Mouse (Mus musculus): ENCODE measurements around the gene Ctsw. TPM values are rescaled to one million over a fixed set of nuclear protein-coding genes. Genes with fewer than 3 reads are reported as not detected.

Ctsw gene
- polyA plus RNA-seq, 2 experiments: 0.33 to 0.96 TPM

DNA sequence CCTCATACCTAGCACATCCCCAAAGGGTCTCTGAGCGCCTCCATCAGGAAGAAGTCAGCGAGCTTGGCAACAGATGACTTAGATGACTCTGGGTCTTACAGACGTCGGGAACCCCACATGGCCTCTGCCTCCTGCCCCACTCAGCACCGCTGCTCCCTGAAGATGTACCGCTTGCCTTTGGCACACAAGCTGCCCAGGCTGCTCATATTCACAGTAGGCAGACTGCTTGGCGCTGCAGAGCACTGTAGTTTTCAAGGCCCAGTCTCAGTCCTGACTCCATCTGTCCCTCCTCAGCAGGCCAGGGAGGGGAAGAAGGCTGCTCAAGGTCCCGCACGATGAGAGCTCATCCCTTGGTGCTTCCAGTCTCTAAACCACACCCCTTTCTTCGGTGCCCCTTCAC is 46.0 kb downstream of the Ctsw start:
- no peak for TF ChIP-seq POLR2A (IDR thresholded peaks at IDR 0.05; ENCODE audit: borderline replicate concordance, extremely low read depth, insufficient read depth, insufficient read length)

DNA sequence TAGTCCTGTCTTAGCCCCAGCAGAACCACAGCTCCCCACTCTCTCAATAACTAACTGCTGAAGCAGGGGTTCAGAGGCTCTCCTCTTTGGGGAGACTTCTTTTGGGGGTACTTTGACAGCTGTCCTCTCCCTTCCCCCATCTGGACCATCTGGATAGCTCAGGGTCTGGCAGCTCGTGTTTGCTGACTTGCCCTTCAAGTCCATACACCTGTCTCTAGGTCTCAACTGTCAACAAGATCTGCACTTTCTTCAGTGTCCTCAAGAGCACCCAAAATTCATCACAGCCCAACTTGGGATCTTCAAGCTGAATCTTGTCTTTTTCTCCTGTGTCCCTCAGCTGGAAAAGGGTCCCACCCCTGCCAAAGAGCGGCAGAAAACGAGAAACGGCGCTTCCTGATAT is 46.5 kb downstream of the Ctsw start:
- 90% methylated on average over 5 of the region's 5 CpGs for WGBS
- no peak overlapping the region for H3K4me3 ChIP-seq (replicated peaks; ENCODE audit: low read length)
- DNase-seq (ENCODE audit: low spot score): no peak
- no peaks in the 10 kb centered on the region for H3K27me3 ChIP-seq (ENCODE audit: control insufficient read depth, insufficient read depth, low read length)
- peaks cover 52% of the 10 kb centered on the region for H3K36me3 ChIP-seq (ENCODE audit: control insufficient read depth, insufficient read depth, low read length)
- no peak overlapping the region for H3K9ac ChIP-seq (ENCODE audit: low read depth, low read length, severe bottlenecking)
- TF ChIP-seq POLR2A (IDR thresholded peaks at IDR 0.05; ENCODE audit: borderline replicate concordance, extremely low read depth, insufficient read depth, insufficient read length): no peak
- no peak for ATAC-seq (ENCODE audit: low FRiP score, low read depth)
- no peak overlapping the region for H3K4me2 ChIP-seq (replicated peaks; ENCODE audit: low read depth, low read length, severe bottlenecking)
- no peak overlapping the region for H3K27ac ChIP-seq (replicated peaks; ENCODE audit: low read depth, low read length)
- no peaks in the 10 kb centered on the region for H3K9me3 ChIP-seq (ENCODE audit: control insufficient read depth, low read length)
- H3K4me1 ChIP-seq (ENCODE audit: control insufficient read depth, insufficient read depth, low read length): peaks cover 19% of the 10 kb centered on the region

More for the DNA sequence above, 46.0 kb downstream of the Ctsw start:
- Histone ChIP-seq H3K9me3 (ENCODE audit: control insufficient read depth, low read length) (no peaks in the 10 kb centered on the region), H3K27me3 (ENCODE audit: control insufficient read depth, insufficient read depth, low read length) (no peaks in the 10 kb centered on the region), H3K4me2 (replicated peaks; ENCODE audit: low read depth, low read length, severe bottlenecking) (0 out of 2 replicates have a peak overlapping the region, but pooled peaks have one; percentile 13), H3K36me3 (ENCODE audit: control insufficient read depth, insufficient read depth, low read length) (peaks cover 57% of the 10 kb centered on the region), H3K4me1 (ENCODE audit: control insufficient read depth, insufficient read depth, low read length) (peaks cover 19% of the 10 kb centered on the region), H3K4me3 (replicated peaks; ENCODE audit: low read length) (no peak overlapping the region), H3K27ac (replicated peaks; ENCODE audit: low read depth, low read length) (no peak overlapping the region), H3K9ac (ENCODE audit: low read depth, low read length, severe bottlenecking) (no peak overlapping the region)
- ATAC-seq (ENCODE audit: low FRiP score, low read depth) (no peak), DNase-seq (ENCODE audit: low spot score) (no peak)
- WGBS: 89% methylated on average over 10 of the region's 10 CpGs

DNA sequence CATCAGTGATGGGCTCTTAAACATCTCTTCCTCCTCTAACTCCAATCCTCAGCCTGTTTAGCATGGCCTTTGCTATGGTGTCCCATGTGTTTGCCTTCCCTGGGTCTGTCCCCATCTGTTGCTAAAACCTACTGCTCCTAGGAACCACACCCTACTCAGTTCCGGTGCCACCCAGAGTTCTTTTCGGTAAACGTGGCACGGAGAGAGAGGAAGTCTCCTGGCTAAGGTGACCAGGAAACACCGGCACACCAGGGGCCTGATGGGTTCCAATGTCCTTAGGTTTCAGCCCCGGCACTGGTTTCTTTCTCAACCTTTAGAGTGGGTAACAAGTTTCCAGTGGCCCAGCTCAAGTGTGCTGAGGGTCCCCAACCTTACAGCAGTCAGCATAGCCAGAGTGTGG is 47.7 kb downstream of the Ctsw start:
- no peak for DNase-seq (ENCODE audit: low spot score)
- Histone ChIP-seq H3K27ac (replicated peaks; ENCODE audit: low read depth, low read length) (no peak overlapping the region), H3K9ac (ENCODE audit: low read depth, low read length, severe bottlenecking) (no peak overlapping the region), H3K4me1 (ENCODE audit: control insufficient read depth, insufficient read depth, low read length) (peaks cover 10% of the 10 kb centered on the region), H3K27me3 (ENCODE audit: control insufficient read depth, insufficient read depth, low read length) (no peaks in the 10 kb centered on the region), H3K36me3 (ENCODE audit: control insufficient read depth, insufficient read depth, low read length) (peaks cover 41% of the 10 kb centered on the region), H3K9me3 (ENCODE audit: control insufficient read depth, low read length) (no peaks in the 10 kb centered on the region), H3K4me3 (replicated peaks; ENCODE audit: low read length) (no peak overlapping the region), H3K4me2 (replicated peaks; ENCODE audit: low read depth, low read length, severe bottlenecking) (no peak overlapping the region)
- TF ChIP-seq POLR2A (IDR thresholded peaks at IDR 0.05; ENCODE audit: borderline replicate concordance, extremely low read depth, insufficient read depth, insufficient read length): no peak
- no peak for ATAC-seq (ENCODE audit: low FRiP score, low read depth)
- 97% methylated on average over 6 of the region's 6 CpGs for WGBS

DNA sequence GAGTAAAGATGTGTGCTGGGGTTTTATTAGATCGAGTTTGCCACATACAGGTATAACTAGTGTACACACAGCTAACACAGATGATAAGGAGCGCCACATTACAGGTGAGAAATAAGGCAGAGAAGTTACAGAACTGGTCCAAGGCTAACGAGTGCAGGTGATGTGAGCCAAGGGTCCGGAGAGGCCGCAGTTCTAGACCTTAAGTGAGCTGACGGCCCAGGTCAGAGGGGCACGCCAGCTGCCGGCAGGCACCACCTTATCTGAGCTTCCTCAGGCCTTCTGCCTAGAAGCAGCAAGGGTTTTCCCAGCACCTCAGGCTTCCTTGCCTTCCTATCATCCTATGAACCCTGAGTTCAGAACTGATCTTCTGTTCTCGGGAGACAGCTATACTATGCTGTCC is 48.7 kb downstream of the Ctsw start:
- no peak overlapping the region for H3K27ac ChIP-seq (replicated peaks; ENCODE audit: low read depth, low read length)
- H3K4me1 ChIP-seq (ENCODE audit: control insufficient read depth, insufficient read depth, low read length): peaks cover 10% of the 10 kb centered on the region
- 90% methylated on average over 9 of the region's 9 CpGs for WGBS
- H3K9ac ChIP-seq (ENCODE audit: low read depth, low read length, severe bottlenecking): no peak overlapping the region
- no peak for ATAC-seq (ENCODE audit: low FRiP score, low read depth)
- TF ChIP-seq POLR2A (IDR thresholded peaks at IDR 0.05; ENCODE audit: borderline replicate concordance, extremely low read depth, insufficient read depth, insufficient read length): no peak
- no peaks in the 10 kb centered on the region for H3K27me3 ChIP-seq (ENCODE audit: control insufficient read depth, insufficient read depth, low read length)
- no peaks in the 10 kb centered on the region for H3K9me3 ChIP-seq (ENCODE audit: control insufficient read depth, low read length)
- H3K4me3 ChIP-seq (replicated peaks; ENCODE audit: low read length): no peak overlapping the region
- no peak overlapping the region for H3K4me2 ChIP-seq (replicated peaks; ENCODE audit: low read depth, low read length, severe bottlenecking)
- H3K36me3 ChIP-seq (ENCODE audit: control insufficient read depth, insufficient read depth, low read length): peaks cover 41% of the 10 kb centered on the region
- no peak for DNase-seq (ENCODE audit: low spot score)

DNA sequence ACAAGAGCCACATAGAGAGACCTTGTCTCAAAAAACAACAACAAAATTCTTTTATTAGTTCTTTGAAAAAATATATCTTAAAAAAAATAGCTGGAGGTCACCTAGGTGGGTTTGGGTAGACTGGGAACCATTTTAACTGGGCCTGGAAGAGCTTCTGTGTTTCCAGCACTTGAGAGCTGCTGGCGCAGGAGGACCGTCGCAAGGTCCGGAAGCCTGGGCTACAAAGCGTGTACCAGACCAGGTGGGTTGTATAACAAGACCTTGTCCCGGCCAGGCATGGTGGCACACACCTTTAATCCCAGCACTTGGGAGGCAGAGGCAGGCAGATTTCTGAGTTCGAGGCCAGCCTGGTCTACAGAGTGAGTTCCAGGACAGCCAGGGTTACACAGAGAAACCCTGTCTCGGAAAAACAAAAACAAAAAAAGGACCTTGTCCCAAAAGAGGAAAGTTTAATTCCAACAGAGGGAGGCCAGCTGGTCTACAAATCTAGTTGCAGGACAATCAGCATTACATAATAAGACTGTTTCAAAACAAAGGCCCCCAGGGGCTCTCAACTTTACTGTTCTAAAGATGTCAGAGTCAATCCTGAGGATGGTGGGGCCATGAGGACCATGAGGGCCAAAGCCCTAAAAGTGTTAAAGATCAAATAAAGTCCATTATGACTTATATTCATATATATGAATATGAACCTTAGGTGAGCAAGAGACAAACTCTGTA is 49.4 kb downstream of the Ctsw start:
- H3K4me3 ChIP-seq (replicated peaks; ENCODE audit: low read length): no peak overlapping the region
- H3K27ac ChIP-seq (replicated peaks; ENCODE audit: low read depth, low read length): no peak overlapping the region
- DNase-seq (ENCODE audit: low spot score) (no peak), ATAC-seq (ENCODE audit: low FRiP score, low read depth) (no peak)
- peaks cover 9% of the 10 kb centered on the region for H3K4me1 ChIP-seq (ENCODE audit: control insufficient read depth, insufficient read depth, low read length)
- no peaks in the 10 kb centered on the region for H3K27me3 ChIP-seq (ENCODE audit: control insufficient read depth, insufficient read depth, low read length)
- WGBS: 98% methylated on average over 8 of the region's 8 CpGs
- H3K9me3 ChIP-seq (ENCODE audit: control insufficient read depth, low read length): no peaks in the 10 kb centered on the region
- no peak overlapping the region for H3K4me2 ChIP-seq (replicated peaks; ENCODE audit: low read depth, low read length, severe bottlenecking)
- H3K36me3 ChIP-seq (ENCODE audit: control insufficient read depth, insufficient read depth, low read length): peaks cover 41% of the 10 kb centered on the region
- no peak overlapping the region for H3K9ac ChIP-seq (ENCODE audit: low read depth, low read length, severe bottlenecking)
- no peak for TF ChIP-seq POLR2A (IDR thresholded peaks at IDR 0.05; ENCODE audit: borderline replicate concordance, extremely low read depth, insufficient read depth, insufficient read length)

Other genes starting within 250 kb of the Ctsw start
- gene Pacs1, start 195.4 kb downstream of the Ctsw start, polyA plus RNA-seq (2012; rRNA removed): 42.0 and 53.7 TPM in 2 replicates
- gene Pacs1, start 195.4 kb downstream of the Ctsw start, polyA plus RNA-seq (2014; fragmentation: Nextera tagmentation; extraction: Ambion mirVana): 30.7 and 33.1 TPM in 2 replicates
- 173 and 174 TPM in 2 replicates for gene Sf3b2, start 173.1 kb downstream of the Ctsw start, polyA plus RNA-seq (2012; rRNA removed)
- gene Sf3b2, start 173.1 kb downstream of the Ctsw start, polyA plus RNA-seq (2014; fragmentation: Nextera tagmentation; extraction: Ambion mirVana): 289 and 335 TPM in 2 replicates
- 7.1 and 10.8 TPM in 2 replicates for gene Gal3st3, start 170.2 kb downstream of the Ctsw start, polyA plus RNA-seq (2012; rRNA removed)
- gene Gal3st3, start 170.2 kb downstream of the Ctsw start, polyA plus RNA-seq (2014; fragmentation: Nextera tagmentation; extraction: Ambion mirVana): 5.0 and 7.4 TPM in 2 replicates
- not detected in 2 replicates for gene Catsper1, start 132.8 kb downstream of the Ctsw start, polyA plus RNA-seq (2012; rRNA removed)
- gene Catsper1, start 132.8 kb downstream of the Ctsw start, polyA plus RNA-seq (2014; fragmentation: Nextera tagmentation; extraction: Ambion mirVana): not detected in 2 replicates
- gene Cst6, start 118.9 kb downstream of the Ctsw start, polyA plus RNA-seq (2012; rRNA removed): 1.6 and 3.0 TPM in 2 replicates
- gene Cst6, start 118.9 kb downstream of the Ctsw start, polyA plus RNA-seq (2014; fragmentation: Nextera tagmentation; extraction: Ambion mirVana): 4.6 and 8.5 TPM in 2 replicates
- gene Eif1ad, start 101.8 kb downstream of the Ctsw start, polyA plus RNA-seq (2012; rRNA removed): 39.4 and 41.8 TPM in 2 replicates
- gene Eif1ad, start 101.8 kb downstream of the Ctsw start, polyA plus RNA-seq (2014; fragmentation: Nextera tagmentation; extraction: Ambion mirVana): 43.5 and 43.7 TPM in 2 replicates
- gene Banf1, start 101.3 kb downstream of the Ctsw start, polyA plus RNA-seq (2012; rRNA removed): 222 and 265 TPM in 2 replicates
- 411 and 420 TPM in 2 replicates for gene Banf1, start 101.3 kb downstream of the Ctsw start, polyA plus RNA-seq (2014; fragmentation: Nextera tagmentation; extraction: Ambion mirVana)
- gene Sart1, start 79.8 kb downstream of the Ctsw start, polyA plus RNA-seq (2012; rRNA removed): 49.7 and 66.4 TPM in 2 replicates
- gene Sart1, start 79.8 kb downstream of the Ctsw start, polyA plus RNA-seq (2014; fragmentation: Nextera tagmentation; extraction: Ambion mirVana): 67.1 and 76.1 TPM in 2 replicates
- gene Tsga10ip, start 66.0 kb downstream of the Ctsw start, polyA plus RNA-seq (2012; rRNA removed): 0.13 and 0.14 TPM in 2 replicates
- 0.18 TPM in 1 of 2 replicates, not detected in the other for gene Tsga10ip, start 66.0 kb downstream of the Ctsw start, polyA plus RNA-seq (2014; fragmentation: Nextera tagmentation; extraction: Ambion mirVana)
- gene Drap1, start 43.5 kb downstream of the Ctsw start, polyA plus RNA-seq (2012; rRNA removed): 163 and 236 TPM in 2 replicates
- 219 and 233 TPM in 2 replicates for gene Drap1, start 43.5 kb downstream of the Ctsw start, polyA plus RNA-seq (2014; fragmentation: Nextera tagmentation; extraction: Ambion mirVana)
- gene AI837181, start 43.4 kb downstream of the Ctsw start, polyA plus RNA-seq (2012; rRNA removed): 97.5 and 132 TPM in 2 replicates
- gene AI837181, start 43.4 kb downstream of the Ctsw start, polyA plus RNA-seq (2014; fragmentation: Nextera tagmentation; extraction: Ambion mirVana): 57.1 and 61.9 TPM in 2 replicates
- gene Fosl1, start 21.0 kb downstream of the Ctsw start, polyA plus RNA-seq (2012; rRNA removed): 0.06 and 0.09 TPM in 2 replicates
- not detected in 2 replicates for gene Fosl1, start 21.0 kb downstream of the Ctsw start, polyA plus RNA-seq (2014; fragmentation: Nextera tagmentation; extraction: Ambion mirVana)
- 6.6 and 6.9 TPM in 2 replicates for gene Ccdc85b, start 10.6 kb downstream of the Ctsw start, polyA plus RNA-seq (2012; rRNA removed)
- 6.5 and 7.0 TPM in 2 replicates for gene Ccdc85b, start 10.6 kb downstream of the Ctsw start, polyA plus RNA-seq (2014; fragmentation: Nextera tagmentation; extraction: Ambion mirVana)
- gene Fibp, start 7.9 kb downstream of the Ctsw start, polyA plus RNA-seq (2012; rRNA removed): 139 and 171 TPM in 2 replicates
- 113 and 118 TPM in 2 replicates for gene Fibp, start 7.9 kb downstream of the Ctsw start, polyA plus RNA-seq (2014; fragmentation: Nextera tagmentation; extraction: Ambion mirVana)
- gene Efemp2, start 5.4 kb upstream of the Ctsw start, polyA plus RNA-seq (2012; rRNA removed): 239 and 314 TPM in 2 replicates
- gene Efemp2, start 5.4 kb upstream of the Ctsw start, polyA plus RNA-seq (2014; fragmentation: Nextera tagmentation; extraction: Ambion mirVana): 193 and 202 TPM in 2 replicates
- gene Mus81, start 19.9 kb upstream of the Ctsw start, polyA plus RNA-seq (2012; rRNA removed): 40.8 and 53.5 TPM in 2 replicates
- 33.9 and 38.7 TPM in 2 replicates for gene Mus81, start 19.9 kb upstream of the Ctsw start, polyA plus RNA-seq (2014; fragmentation: Nextera tagmentation; extraction: Ambion mirVana)
- gene Cfl1, start 21.9 kb upstream of the Ctsw start, polyA plus RNA-seq (2012; rRNA removed): 913 and 966 TPM in 2 replicates
- 2,572 and 2,655 TPM in 2 replicates for gene Cfl1, start 21.9 kb upstream of the Ctsw start, polyA plus RNA-seq (2014; fragmentation: Nextera tagmentation; extraction: Ambion mirVana)
- 2.4 and 3.1 TPM in 2 replicates for gene 1700020D05Rik, start 35.3 kb upstream of the Ctsw start, polyA plus RNA-seq (2012; rRNA removed)
- gene 1700020D05Rik, start 35.3 kb upstream of the Ctsw start, polyA plus RNA-seq (2014; fragmentation: Nextera tagmentation; extraction: Ambion mirVana): not detected in 2 replicates
- 23.6 and 26.0 TPM in 2 replicates for gene Snx32, start 42.0 kb upstream of the Ctsw start, polyA plus RNA-seq (2012; rRNA removed)
- gene Snx32, start 42.0 kb upstream of the Ctsw start, polyA plus RNA-seq (2014; fragmentation: Nextera tagmentation; extraction: Ambion mirVana): 9.6 and 10.5 TPM in 2 replicates
- gene Ovol1, start 92.1 kb upstream of the Ctsw start, polyA plus RNA-seq (2012; rRNA removed): 5.6 and 7.2 TPM in 2 replicates
- gene Ovol1, start 92.1 kb upstream of the Ctsw start, polyA plus RNA-seq (2014; fragmentation: Nextera tagmentation; extraction: Ambion mirVana): 9.9 and 12.8 TPM in 2 replicates
- gene Ap5b1, start 99.5 kb upstream of the Ctsw start, polyA plus RNA-seq (2012; rRNA removed): 2.6 and 3.5 TPM in 2 replicates
- 3.1 and 3.7 TPM in 2 replicates for gene Ap5b1, start 99.5 kb upstream of the Ctsw start, polyA plus RNA-seq (2014; fragmentation: Nextera tagmentation; extraction: Ambion mirVana)
- gene Rnaseh2c, start 133.4 kb upstream of the Ctsw start, polyA plus RNA-seq (2012; rRNA removed): 101 and 103 TPM in 2 replicates
- gene Rnaseh2c, start 133.4 kb upstream of the Ctsw start, polyA plus RNA-seq (2014; fragmentation: Nextera tagmentation; extraction: Ambion mirVana): 95.5 and 107 TPM in 2 replicates
- 115 and 127 TPM in 2 replicates for gene Kat5, start 141.7 kb upstream of the Ctsw start, polyA plus RNA-seq (2012; rRNA removed)
- 27.4 and 34.6 TPM in 2 replicates for gene Kat5, start 141.7 kb upstream of the Ctsw start, polyA plus RNA-seq (2014; fragmentation: Nextera tagmentation; extraction: Ambion mirVana)
- gene Rela, start 169.0 kb upstream of the Ctsw start, polyA plus RNA-seq (2012; rRNA removed): 59.8 and 88.7 TPM in 2 replicates
- 54.8 and 57.2 TPM in 2 replicates for gene Rela, start 169.0 kb upstream of the Ctsw start, polyA plus RNA-seq (2014; fragmentation: Nextera tagmentation; extraction: Ambion mirVana)
- gene Sipa1, start 195.2 kb upstream of the Ctsw start, polyA plus RNA-seq (2012; rRNA removed): 62.5 and 86.0 TPM in 2 replicates
- gene Sipa1, start 195.2 kb upstream of the Ctsw start, polyA plus RNA-seq (2014; fragmentation: Nextera tagmentation; extraction: Ambion mirVana): 27.9 and 29.1 TPM in 2 replicates
- gene Map3k11, start 220.2 kb upstream of the Ctsw start, polyA plus RNA-seq (2012; rRNA removed): 30.1 and 38.9 TPM in 2 replicates
- 19.0 and 20.7 TPM in 2 replicates for gene Map3k11, start 220.2 kb upstream of the Ctsw start, polyA plus RNA-seq (2014; fragmentation: Nextera tagmentation; extraction: Ambion mirVana)
- gene Pcnx3, start 220.4 kb upstream of the Ctsw start, polyA plus RNA-seq (2012; rRNA removed): 101 and 160 TPM in 2 replicates
- gene Pcnx3, start 220.4 kb upstream of the Ctsw start, polyA plus RNA-seq (2014; fragmentation: Nextera tagmentation; extraction: Ambion mirVana): 31.8 and 32.3 TPM in 2 replicates
- gene Kcnk7, start 235.9 kb upstream of the Ctsw start, polyA plus RNA-seq (2012; rRNA removed): 0.41 and 0.63 TPM in 2 replicates
- gene Kcnk7, start 235.9 kb upstream of the Ctsw start, polyA plus RNA-seq (2014; fragmentation: Nextera tagmentation; extraction: Ambion mirVana): 0.65 and 0.81 TPM in 2 replicates